ENCODE assay signal across 19 mouse cellular contexts in the genomic region with DNA sequence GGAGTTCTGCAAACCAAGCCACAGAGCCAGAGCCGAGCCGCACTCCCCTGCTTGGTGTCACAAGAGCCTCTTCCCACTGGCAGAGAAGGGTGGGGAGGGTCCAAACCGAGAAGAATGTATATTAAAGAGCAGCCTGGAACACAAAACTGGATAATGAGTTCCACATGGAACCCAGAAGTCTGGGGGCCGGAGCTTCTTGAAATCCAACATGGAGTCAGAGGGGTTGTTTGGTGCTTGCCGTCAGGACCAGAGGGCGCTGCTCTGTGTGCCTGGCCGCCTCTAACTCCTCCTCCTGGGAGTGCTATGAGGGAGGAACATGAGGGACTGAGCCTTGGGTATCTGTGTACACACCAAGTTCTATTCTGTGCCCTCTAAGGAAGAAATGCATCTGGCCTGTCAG. TPM values are rescaled to one million over a fixed set of nuclear protein-coding genes. Genes with fewer than 3 reads are reported as not detected.
DNase-seq lines count a peak whose midpoint lies in the region; ATAC-seq and TF ChIP-seq lines count a peak whose summit lies in the region.
"Had no signal": no experiment of that assay in that cellular context is flagged by ENCODE, and none has a peak within 500 bp of the region (broad histone marks: within the 10 kb centered on the region; RNA-seq: fewer than 3 reads in every experiment).

No protein-coding gene starts in this region.

- TF ChIP-seq CTCF in hindbrain, postnatal 0 days (IDR thresholded peaks at IDR 0.05; ENCODE audit: low read depth): no peak
- no peak for TF ChIP-seq CTCF in ES-Bruce4 (IDR thresholded peaks at IDR 0.05; ENCODE audit: low read depth, low read length)

- TF ChIP-seq POLR2A in ES-Bruce4 (IDR thresholded peaks at IDR 0.05; ENCODE audit: insufficient read depth, low read length): no peak
- TF ChIP-seq POLR2A in limb, embryonic 14.5 days (IDR thresholded peaks at IDR 0.05; ENCODE audit: borderline replicate concordance, extremely low read depth, insufficient read depth, insufficient read length): no peak

- no peak for DNase-seq in hindbrain, embryonic 10.5 days (ENCODE audit: low spot score)
- no peak for DNase-seq in hindbrain, postnatal 0 days (ENCODE audit: low spot score)
- DNase-seq in limb, embryonic 14.5 days (ENCODE audit: low spot score): peak; percentile 75
- no peak for DNase-seq in kidney, adult 9 months
- no peak for DNase-seq in spleen, adult 18-20 months
- DNase-seq: cerebellum, postnatal 25 days; heart, adult 18-20 months; kidney, postnatal 25 days; lung, postnatal 36 days had no signal

- H3K4me2 ChIP-seq in hindbrain, postnatal 0 days (ENCODE audit: low read depth, low read length): no peak overlapping the region
- no peak overlapping the region for H3K4me2 ChIP-seq in embryonic facial prominence, embryonic 12.5 days (replicated peaks)
- peak overlapping the region; percentile 33 for H3K4me2 ChIP-seq in limb, embryonic 14.5 days (replicated peaks; ENCODE audit: low read depth, low read length, severe bottlenecking)
- H3K4me2 ChIP-seq: hindbrain, embryonic 13.5 days; midbrain, embryonic 12.5 days; neural tube, embryonic 15.5 days had no signal

- TF ChIP-seq EP300 in ES-Bruce4 (IDR thresholded peaks at IDR 0.05; ENCODE audit: insufficient read depth, low read depth, low read length): no peak

- 0 out of 2 replicates have a peak overlapping the region, but pooled peaks have one; percentile 13 for H3K27ac ChIP-seq in hindbrain, embryonic 10.5 days
- H3K27ac ChIP-seq in hindbrain, postnatal 0 days: no peak overlapping the region
- H3K27ac ChIP-seq in ES-Bruce4 (ENCODE audit: insufficient read depth, low read length): peak overlapping the region; percentile 42
- H3K27ac ChIP-seq in embryonic facial prominence, embryonic 12.5 days: peak overlapping the region; percentile 89
- peak overlapping the region; percentile 91 for H3K27ac ChIP-seq in limb, embryonic 14.5 days (replicated peaks; ENCODE audit: low read depth, low read length)
- H3K27ac ChIP-seq: hindbrain, embryonic 13.5 days; midbrain, embryonic 12.5 days; neural tube, embryonic 15.5 days had no signal

- no peak overlapping the region for H3K9ac ChIP-seq in hindbrain, postnatal 0 days (replicated peaks; ENCODE audit: low read length)
- H3K9ac ChIP-seq in ES-Bruce4 (ENCODE audit: low read depth, poor library complexity, severe bottlenecking): peak overlapping the region; percentile 40
- no peak overlapping the region for H3K9ac ChIP-seq in embryonic facial prominence, embryonic 12.5 days
- H3K9ac ChIP-seq in limb, embryonic 14.5 days (ENCODE audit: low read depth, low read length, severe bottlenecking): no peak overlapping the region
- H3K9ac ChIP-seq: hindbrain, embryonic 13.5 days; midbrain, embryonic 12.5 days; neural tube, embryonic 15.5 days had no signal

- no peaks in the 10 kb centered on the region for H3K36me3 ChIP-seq in hindbrain, embryonic 10.5 days
- H3K36me3 ChIP-seq in hindbrain, postnatal 0 days (ENCODE audit: insufficient read depth, low read length): no peaks in the 10 kb centered on the region
- no peaks in the 10 kb centered on the region for H3K36me3 ChIP-seq in ES-Bruce4 (ENCODE audit: control insufficient read depth, insufficient read depth, low read length, poor library complexity, severe bottlenecking)
- no peaks in the 10 kb centered on the region for H3K36me3 ChIP-seq in embryonic facial prominence, embryonic 12.5 days
- no peaks in the 10 kb centered on the region for H3K36me3 ChIP-seq in limb, embryonic 14.5 days (ENCODE audit: control insufficient read depth, insufficient read depth, low read length)
- H3K36me3 ChIP-seq: hindbrain, embryonic 13.5 days; midbrain, embryonic 12.5 days; neural tube, embryonic 15.5 days had no signal

- no peaks in the 10 kb centered on the region for H3K9me3 ChIP-seq in hindbrain, embryonic 10.5 days
- H3K9me3 ChIP-seq in hindbrain, postnatal 0 days (ENCODE audit: low read length): no peaks in the 10 kb centered on the region
- no peaks in the 10 kb centered on the region for H3K9me3 ChIP-seq in ES-Bruce4 (replicated peaks; ENCODE audit: control insufficient read depth, insufficient read depth, low read length, poor library complexity, severe bottlenecking)
- no peaks in the 10 kb centered on the region for H3K9me3 ChIP-seq in embryonic facial prominence, embryonic 12.5 days
- H3K9me3 ChIP-seq in limb, embryonic 14.5 days (ENCODE audit: control insufficient read depth, low read length): no peaks in the 10 kb centered on the region
- H3K9me3 ChIP-seq: hindbrain, embryonic 13.5 days; midbrain, embryonic 12.5 days; neural tube, embryonic 15.5 days had no signal

- H3K4me3 ChIP-seq in hindbrain, embryonic 10.5 days: no peak overlapping the region
- no peak overlapping the region for H3K4me3 ChIP-seq in hindbrain, postnatal 0 days (ENCODE audit: low read length)
- H3K4me3 ChIP-seq in ES-Bruce4 (ENCODE audit: low read depth, low read length): peak overlapping the region; percentile 25
- no peak overlapping the region for H3K4me3 ChIP-seq in embryonic facial prominence, embryonic 12.5 days
- H3K4me3 ChIP-seq in limb, embryonic 14.5 days (replicated peaks; ENCODE audit: low read length): no peak overlapping the region
- H3K4me3 ChIP-seq: hindbrain, embryonic 13.5 days; midbrain, embryonic 12.5 days; neural tube, embryonic 15.5 days had no signal

- WGBS in hindbrain, embryonic 10.5 days: 51% methylated on average over 7 of the region's 7 CpGs
- WGBS in hindbrain, postnatal 0 days: 44% methylated on average over 7 of the region's 7 CpGs
- 17% methylated on average over 7 of the region's 7 CpGs for WGBS in embryonic facial prominence, embryonic 12.5 days
- WGBS in limb, embryonic 14.5 days: 16% methylated on average over 7 of the region's 7 CpGs

- H3K27me3 ChIP-seq in hindbrain, embryonic 10.5 days (ENCODE audit: insufficient read depth, poor library complexity, severe bottlenecking): peaks cover 45% of the 10 kb centered on the region
- H3K27me3 ChIP-seq in hindbrain, postnatal 0 days (ENCODE audit: insufficient read depth, low read length): no peaks in the 10 kb centered on the region
- no peaks in the 10 kb centered on the region for H3K27me3 ChIP-seq in ES-Bruce4 (ENCODE audit: control insufficient read depth, insufficient read depth, low read length, poor library complexity, severe bottlenecking)
- no peaks in the 10 kb centered on the region for H3K27me3 ChIP-seq in embryonic facial prominence, embryonic 12.5 days
- no peaks in the 10 kb centered on the region for H3K27me3 ChIP-seq in limb, embryonic 14.5 days (ENCODE audit: control insufficient read depth, insufficient read depth, low read length)

- H3K4me1 ChIP-seq in hindbrain, embryonic 10.5 days (replicated peaks): peaks cover 63% of the 10 kb centered on the region
- H3K4me1 ChIP-seq in hindbrain, postnatal 0 days (ENCODE audit: insufficient read depth, low read length): peaks cover 28% of the 10 kb centered on the region
- H3K4me1 ChIP-seq in ES-Bruce4 (ENCODE audit: control insufficient read depth, insufficient read depth, low read length): peaks cover 3% of the 10 kb centered on the region
- H3K4me1 ChIP-seq in embryonic facial prominence, embryonic 12.5 days: peaks cover 53% of the 10 kb centered on the region
- peaks cover 62% of the 10 kb centered on the region for H3K4me1 ChIP-seq in limb, embryonic 14.5 days (ENCODE audit: control insufficient read depth, insufficient read depth, low read length)

- ATAC-seq in hindbrain, postnatal 0 days: no peak
- ATAC-seq in embryonic facial prominence, embryonic 12.5 days (ENCODE audit: insufficient number of reproducible peaks, insufficient read depth, low FRiP score, low TSS enrichment): no peak
- ATAC-seq in limb, embryonic 14.5 days (ENCODE audit: low FRiP score, low read depth): no peak
- no peak for ATAC-seq in megakaryocyte, adult 5-6 weeks (ENCODE audit: poor library complexity, severe bottlenecking)
- ATAC-seq: forebrain, embryonic 14.5 days; intestine, postnatal 0 days had no signal

RNA-seq across cellular contexts. Expression of a gene that starts 4.0 kb away (rescaled TPM):
- 13.4 and 24.0 TPM in 2 replicates for polyA plus RNA-seq in hindbrain, embryonic 10.5 days (2016; fragmentation: Nextera tagmentation; extraction: Ambion mirVana)
- 59.7 and 60.8 TPM in 2 replicates for total RNA-seq in hindbrain, postnatal 0 days (2014; rRNA removed)
- polyA plus RNA-seq in hindbrain, postnatal 0 days (2015; fragmentation: Nextera tagmentation; extraction: Ambion mirVana): 59.1 and 61.1 TPM in 2 replicates
- polyA plus RNA-seq in ES-Bruce4 (2011; ENCODE audit: insufficient read depth, insufficient read length, low read depth, missing spikeins): 30.0 and 37.2 TPM in 2 replicates
- polyA plus RNA-seq in embryonic facial prominence, embryonic 12.5 days (2016; fragmentation: Nextera tagmentation; extraction: Ambion mirVana): 109 and 113 TPM in 2 replicates
- polyA plus RNA-seq in limb, embryonic 14.5 days (2012; rRNA removed): 238 and 364 TPM in 2 replicates
- polyA plus RNA-seq in limb, embryonic 14.5 days (2014; fragmentation: Nextera tagmentation; extraction: Ambion mirVana): 378 and 402 TPM in 2 replicates
- total RNA-seq in megakaryocyte, adult 5-6 weeks (2015): 1.5 and 1.9 TPM in 2 replicates
- total RNA-seq in megakaryocyte, adult 5-6 weeks (2017): 2.5 and 4.5 TPM in 2 replicates

RNA-seq across cellular contexts. Expression of a gene that starts 26.4 kb away (rescaled TPM):
- polyA plus RNA-seq in hindbrain, embryonic 10.5 days (2016; fragmentation: Nextera tagmentation; extraction: Ambion mirVana): 30.7 and 31.0 TPM in 2 replicates
- total RNA-seq in hindbrain, postnatal 0 days (2014; rRNA removed): 52.3 and 54.5 TPM in 2 replicates
- polyA plus RNA-seq in hindbrain, postnatal 0 days (2015; fragmentation: Nextera tagmentation; extraction: Ambion mirVana): 13.9 and 15.3 TPM in 2 replicates
- polyA plus RNA-seq in ES-Bruce4 (2011; ENCODE audit: insufficient read depth, insufficient read length, low read depth, missing spikeins): 42.3 and 43.4 TPM in 2 replicates
- polyA plus RNA-seq in embryonic facial prominence, embryonic 12.5 days (2016; fragmentation: Nextera tagmentation; extraction: Ambion mirVana): 36.3 and 37.7 TPM in 2 replicates
- polyA plus RNA-seq in limb, embryonic 14.5 days (2012; rRNA removed): 49.3 and 60.8 TPM in 2 replicates
- polyA plus RNA-seq in limb, embryonic 14.5 days (2014; fragmentation: Nextera tagmentation; extraction: Ambion mirVana): 26.7 and 33.1 TPM in 2 replicates
- 0.04 and 0.05 TPM in 2 replicates for total RNA-seq in megakaryocyte, adult 5-6 weeks (2015)
- 0.04 and 0.18 TPM in 2 replicates for total RNA-seq in megakaryocyte, adult 5-6 weeks (2017)

RNA-seq across cellular contexts. Expression of a gene that starts 42.3 kb away (rescaled TPM):
- polyA plus RNA-seq in hindbrain, embryonic 10.5 days (2016; fragmentation: Nextera tagmentation; extraction: Ambion mirVana): 2.1 and 2.9 TPM in 2 replicates
- not detected in 2 replicates for total RNA-seq in hindbrain, postnatal 0 days (2014; rRNA removed)
- polyA plus RNA-seq in hindbrain, postnatal 0 days (2015; fragmentation: Nextera tagmentation; extraction: Ambion mirVana): 0.44 and 1.3 TPM in 2 replicates
- 33.2 and 35.1 TPM in 2 replicates for polyA plus RNA-seq in ES-Bruce4 (2011; ENCODE audit: insufficient read depth, insufficient read length, low read depth, missing spikeins)
- 4.0 and 5.5 TPM in 2 replicates for polyA plus RNA-seq in embryonic facial prominence, embryonic 12.5 days (2016; fragmentation: Nextera tagmentation; extraction: Ambion mirVana)
- 27.0 and 35.0 TPM in 2 replicates for polyA plus RNA-seq in limb, embryonic 14.5 days (2012; rRNA removed)
- 52.7 and 70.4 TPM in 2 replicates for polyA plus RNA-seq in limb, embryonic 14.5 days (2014; fragmentation: Nextera tagmentation; extraction: Ambion mirVana)
- total RNA-seq in megakaryocyte, adult 5-6 weeks (2015): not detected in 2 replicates
- not detected in 2 replicates for total RNA-seq in megakaryocyte, adult 5-6 weeks (2017)
- total RNA-seq: layer of hippocampus, postnatal 14 days; left cerebral cortex, postnatal 36 days had no signal
- polyA plus RNA-seq: forebrain, embryonic 14.5 days; hindbrain, embryonic 13.5 days had no signal

RNA-seq across cellular contexts. Expression of a gene that starts 44.8 kb away (rescaled TPM):
- 3.8 and 8.6 TPM in 2 replicates for polyA plus RNA-seq in hindbrain, embryonic 10.5 days (2016; fragmentation: Nextera tagmentation; extraction: Ambion mirVana)
- total RNA-seq in hindbrain, postnatal 0 days (2014; rRNA removed): 39.4 and 45.2 TPM in 2 replicates
- polyA plus RNA-seq in hindbrain, postnatal 0 days (2015; fragmentation: Nextera tagmentation; extraction: Ambion mirVana): 25.4 and 26.5 TPM in 2 replicates
- polyA plus RNA-seq in ES-Bruce4 (2011; ENCODE audit: insufficient read depth, insufficient read length, low read depth, missing spikeins): 2.3 and 4.0 TPM in 2 replicates
- 7.5 and 9.0 TPM in 2 replicates for polyA plus RNA-seq in embryonic facial prominence, embryonic 12.5 days (2016; fragmentation: Nextera tagmentation; extraction: Ambion mirVana)
- polyA plus RNA-seq in limb, embryonic 14.5 days (2012; rRNA removed): 13.5 and 16.0 TPM in 2 replicates
- 12.9 and 14.4 TPM in 2 replicates for polyA plus RNA-seq in limb, embryonic 14.5 days (2014; fragmentation: Nextera tagmentation; extraction: Ambion mirVana)
- 171 and 181 TPM in 2 replicates for total RNA-seq in megakaryocyte, adult 5-6 weeks (2015)
- total RNA-seq in megakaryocyte, adult 5-6 weeks (2017): 164 and 167 TPM in 2 replicates

RNA-seq across cellular contexts. Expression of a gene that starts 47.1 kb away (rescaled TPM):
- polyA plus RNA-seq in hindbrain, embryonic 10.5 days (2016; fragmentation: Nextera tagmentation; extraction: Ambion mirVana): 173 and 180 TPM in 2 replicates
- 45.1 and 59.2 TPM in 2 replicates for total RNA-seq in hindbrain, postnatal 0 days (2014; rRNA removed)
- polyA plus RNA-seq in hindbrain, postnatal 0 days (2015; fragmentation: Nextera tagmentation; extraction: Ambion mirVana): 189 and 198 TPM in 2 replicates
- 138 and 151 TPM in 2 replicates for polyA plus RNA-seq in ES-Bruce4 (2011; ENCODE audit: insufficient read depth, insufficient read length, low read depth, missing spikeins)
- 144 and 146 TPM in 2 replicates for polyA plus RNA-seq in embryonic facial prominence, embryonic 12.5 days (2016; fragmentation: Nextera tagmentation; extraction: Ambion mirVana)
- polyA plus RNA-seq in limb, embryonic 14.5 days (2012; rRNA removed): 92.5 and 117 TPM in 2 replicates
- 100 and 103 TPM in 2 replicates for polyA plus RNA-seq in limb, embryonic 14.5 days (2014; fragmentation: Nextera tagmentation; extraction: Ambion mirVana)
- total RNA-seq in megakaryocyte, adult 5-6 weeks (2015): 31.3 TPM in 2 replicates
- 57.8 and 73.4 TPM in 2 replicates for total RNA-seq in megakaryocyte, adult 5-6 weeks (2017)
